Mouse (Mus musculus): ENCODE measurements at regions not wholly inside any gene's neighbourhood (a gene's known extent, or its start where the extent isn't known, plus 50 kb on each side); places are given as distances from the start of the nearest gene placed in this dataset.

GRCm38 (mm10) chr10:37236001-37236822 lies 97.5 kb upstream of the Marcks start:
- WGBS (ENCODE audit: insufficient replicate concordance): 39% methylated on average over 4 of the region's 4 CpGs
- no peaks in the 10 kb centered on the region for H3K9me3 ChIP-seq (ENCODE audit: low read length)
- no peak overlapping the region for H3K4me3 ChIP-seq (ENCODE audit: low read depth, low read length)
- no peak overlapping the region for H3K4me2 ChIP-seq (ENCODE audit: low read depth, low read length)
- H3K4me1 ChIP-seq (ENCODE audit: insufficient read depth): peaks cover 44% of the 10 kb centered on the region
- peak overlapping the region; percentile 76 for H3K27ac ChIP-seq (ENCODE audit: low read depth)
- no peak for TF ChIP-seq CTCF (IDR thresholded peaks at IDR 0.05; ENCODE audit: low read depth)
- no peak for TF ChIP-seq EP300 (IDR thresholded peaks at IDR 0.05; ENCODE audit: low read depth)
- no peak overlapping the region for H3K9ac ChIP-seq (replicated peaks)
- DNase-seq (no peak), ATAC-seq (no peak)
- H3K36me3 ChIP-seq (replicated peaks; ENCODE audit: insufficient read depth, low read length): no peaks in the 10 kb centered on the region
- H3K27me3 ChIP-seq (ENCODE audit: insufficient read depth, low read length): no peaks in the 10 kb centered on the region

- DNase-seq (peak; percentile 79), ATAC-seq (peak; percentile 94)
- Histone ChIP-seq H3K36me3 (replicated peaks; ENCODE audit: insufficient read depth, low read length) (no peaks in the 10 kb centered on the region), H3K27ac (ENCODE audit: low read depth) (peak overlapping the region; percentile 71), H3K27me3 (ENCODE audit: insufficient read depth, low read length) (no peaks in the 10 kb centered on the region), H3K4me3 (ENCODE audit: low read depth, low read length) (no peak overlapping the region), H3K4me2 (ENCODE audit: low read depth, low read length) (peak overlapping the region; percentile 63), H3K9me3 (ENCODE audit: low read length) (no peaks in the 10 kb centered on the region), H3K9ac (replicated peaks) (peak overlapping the region; percentile 22; the same call in 1 of the 2 replicates), H3K4me1 (ENCODE audit: insufficient read depth) (peaks cover 49% of the 10 kb centered on the region)
- WGBS (ENCODE audit: insufficient replicate concordance): 8% methylated on average over 12 of the region's 12 CpGs
- TF ChIP-seq CTCF (IDR thresholded peaks at IDR 0.05; ENCODE audit: low read depth) (no peak), EP300 (IDR thresholded peaks at IDR 0.05; ENCODE audit: low read depth) (peak; percentile 95)
Observed at GRCm38 (mm10) chr10:37231936-37232556, 93.3 kb upstream of the Marcks start.

GRCm38 (mm10) chr10:37231159-37231558 lies 92.4 kb upstream of the Marcks start:
- Histone ChIP-seq H3K36me3 (replicated peaks; ENCODE audit: insufficient read depth, low read length) (no peaks in the 10 kb centered on the region), H3K27me3 (ENCODE audit: insufficient read depth, low read length) (no peaks in the 10 kb centered on the region), H3K4me2 (ENCODE audit: low read depth, low read length) (peak overlapping the region; percentile 63; the same call in 1 of the 2 replicates), H3K9ac (replicated peaks) (no peak overlapping the region), H3K4me1 (ENCODE audit: insufficient read depth) (peaks cover 43% of the 10 kb centered on the region), H3K4me3 (ENCODE audit: low read depth, low read length) (no peak overlapping the region), H3K9me3 (ENCODE audit: low read length) (no peaks in the 10 kb centered on the region), H3K27ac (ENCODE audit: low read depth) (peak overlapping the region; percentile 71)
- TF ChIP-seq EP300 (IDR thresholded peaks at IDR 0.05; ENCODE audit: low read depth): no peak
- TF ChIP-seq CTCF (IDR thresholded peaks at IDR 0.05; ENCODE audit: low read depth): no peak
- DNase-seq: no peak
- WGBS (ENCODE audit: insufficient replicate concordance): 80% methylated on average over 6 of the region's 6 CpGs
- no peak for ATAC-seq

- no peak for TF ChIP-seq CTCF (IDR thresholded peaks at IDR 0.05; ENCODE audit: low read depth)
- no peak for TF ChIP-seq EP300 (IDR thresholded peaks at IDR 0.05; ENCODE audit: low read depth)
- Histone ChIP-seq H3K9ac (replicated peaks) (no peak overlapping the region), H3K4me3 (ENCODE audit: low read depth, low read length) (no peak overlapping the region), H3K36me3 (replicated peaks; ENCODE audit: insufficient read depth, low read length) (no peaks in the 10 kb centered on the region), H3K27ac (ENCODE audit: low read depth) (no peak overlapping the region), H3K4me2 (ENCODE audit: low read depth, low read length) (no peak overlapping the region), H3K27me3 (ENCODE audit: insufficient read depth, low read length) (no peaks in the 10 kb centered on the region), H3K4me1 (ENCODE audit: insufficient read depth) (peaks cover 18% of the 10 kb centered on the region), H3K9me3 (ENCODE audit: low read length) (no peaks in the 10 kb centered on the region)
- DNase-seq (no peak), ATAC-seq (no peak)
- WGBS (ENCODE audit: insufficient replicate concordance): 74% methylated on average over 3 of the region's 3 CpGs
Observed at GRCm38 (mm10) chr10:37227889-37228288, 89.2 kb upstream of the Marcks start.

GRCm38 (mm10) chr10:37221730-37222129 lies 83.0 kb upstream of the Marcks start:
- 47% methylated on average over 6 of the region's 6 CpGs for WGBS (ENCODE audit: insufficient replicate concordance)
- ATAC-seq (peak; percentile 54; the same call in 1 of the 2 replicates), DNase-seq (no peak)
- Histone ChIP-seq H3K9me3 (ENCODE audit: low read length) (no peaks in the 10 kb centered on the region), H3K27ac (ENCODE audit: low read depth) (no peak overlapping the region), H3K4me2 (ENCODE audit: low read depth, low read length) (no peak overlapping the region), H3K4me3 (ENCODE audit: low read depth, low read length) (no peak overlapping the region), H3K36me3 (replicated peaks; ENCODE audit: insufficient read depth, low read length) (no peaks in the 10 kb centered on the region), H3K4me1 (ENCODE audit: insufficient read depth) (peaks cover 23% of the 10 kb centered on the region), H3K27me3 (ENCODE audit: insufficient read depth, low read length) (no peaks in the 10 kb centered on the region), H3K9ac (replicated peaks) (no peak overlapping the region)
- TF ChIP-seq EP300 (IDR thresholded peaks at IDR 0.05; ENCODE audit: low read depth) (no peak), CTCF (IDR thresholded peaks at IDR 0.05; ENCODE audit: low read depth) (no peak)

- H3K27ac ChIP-seq (ENCODE audit: low read depth): 0 out of 2 replicates have a peak overlapping the region, but pooled peaks have one; percentile 48
- 24% methylated on average over 3 of the region's 3 CpGs for WGBS (ENCODE audit: insufficient replicate concordance)
- H3K4me2 ChIP-seq (ENCODE audit: low read depth, low read length): no peak overlapping the region
- peaks cover 23% of the 10 kb centered on the region for H3K4me1 ChIP-seq (ENCODE audit: insufficient read depth)
- no peaks in the 10 kb centered on the region for H3K36me3 ChIP-seq (replicated peaks; ENCODE audit: insufficient read depth, low read length)
- H3K9me3 ChIP-seq (ENCODE audit: low read length): no peaks in the 10 kb centered on the region
- no peaks in the 10 kb centered on the region for H3K27me3 ChIP-seq (ENCODE audit: insufficient read depth, low read length)
- no peak overlapping the region for H3K4me3 ChIP-seq (ENCODE audit: low read depth, low read length)
- H3K9ac ChIP-seq (replicated peaks): no peak overlapping the region
- TF ChIP-seq EP300 (IDR thresholded peaks at IDR 0.05; ENCODE audit: low read depth): no peak
- TF ChIP-seq CTCF (IDR thresholded peaks at IDR 0.05; ENCODE audit: low read depth): no peak
- ATAC-seq (peak; percentile 72), DNase-seq (peak; percentile 21)
Observed at GRCm38 (mm10) chr10:37220434-37220833, 81.7 kb upstream of the Marcks start.
